Mouse (Mus musculus) heart, postnatal 0 days (tissue): ENCODE measurements around the gene 9530068E07Rik.

Experiments used
- CTCF ChIP-seq: IDR thresholded peaks from 2 replicates; pipeline ENCODE4 v1.5.1; 2016; ENCODE audit warnings: antibody characterized with exemption, control low read depth, low read depth
- EP300 ChIP-seq: IDR thresholded peaks from 2 replicates; pipeline ENCODE4 v1.6.1; 2016; ENCODE audit warnings: antibody characterized with exemption, low read depth

DNA sequence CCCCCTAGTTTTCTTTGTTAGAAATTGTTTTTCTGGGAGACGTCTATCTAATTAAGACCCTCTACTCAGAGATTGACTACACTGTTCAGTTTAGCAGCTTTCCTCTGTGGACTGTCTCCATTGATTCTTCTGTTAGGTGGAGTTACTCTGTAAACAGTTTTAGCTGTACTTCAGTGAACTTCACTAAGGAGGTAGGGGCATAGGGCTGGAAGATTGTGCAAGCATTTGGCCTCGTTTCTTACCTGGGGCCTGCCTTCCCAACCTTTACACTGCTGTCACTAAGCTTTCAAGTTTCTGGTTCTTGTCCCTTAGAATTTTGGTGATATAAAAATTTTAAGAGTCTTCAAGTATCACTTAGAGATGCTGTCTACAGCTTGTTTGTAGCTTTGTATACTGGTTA lies 5.2 kb downstream of the 9530068E07Rik start:
- no peak for TF ChIP-seq EP300
- no peak for TF ChIP-seq CTCF
